Mouse (Mus musculus) CD4-positive helper T cell, adult 2 months (primary cell): Measurements from ENCODE around the gene Cldn14.

ENCODE experiments used
- DNase-seq: peaks from one replicate; pipeline ENCODE4 v3.0.0-alpha.2; 2012; ENCODE audit warnings: low read depth, missing footprints, low spot score

The Cldn14 gene

GRCm38 (mm10) chr16:93913881-93914576 is 94.6 kb downstream of the Cldn14 start:
- peak; percentile 75 for DNase-seq

DNA sequence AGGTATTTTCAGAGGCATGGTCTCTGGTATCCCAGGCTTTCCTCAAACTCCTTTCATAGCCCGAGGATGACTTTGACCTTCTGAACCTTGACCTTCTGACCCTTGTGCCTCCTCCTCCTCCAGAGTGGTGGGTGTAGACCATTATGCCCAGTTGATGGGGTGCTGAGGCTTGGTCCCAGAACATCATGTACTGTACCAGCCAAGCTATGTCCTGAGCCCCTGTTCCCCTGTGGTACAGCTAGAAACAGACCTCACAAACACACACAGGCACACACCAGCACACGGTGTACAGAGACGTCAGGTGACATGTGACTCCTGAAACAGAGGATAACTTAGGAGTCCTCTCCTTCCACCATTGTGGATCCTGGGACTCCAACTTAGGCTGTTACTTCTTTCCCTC is 95.8 kb downstream of the Cldn14 start:
- no peak for DNase-seq

- no peak for DNase-seq
Measured at GRCm38 (mm10) chr16:93912158-93912557, 96.5 kb downstream of the Cldn14 start.

- no peak for DNase-seq
Measured at GRCm38 (mm10) chr16:93910735-93911665, 97.6 kb downstream of the Cldn14 start.

DNA sequence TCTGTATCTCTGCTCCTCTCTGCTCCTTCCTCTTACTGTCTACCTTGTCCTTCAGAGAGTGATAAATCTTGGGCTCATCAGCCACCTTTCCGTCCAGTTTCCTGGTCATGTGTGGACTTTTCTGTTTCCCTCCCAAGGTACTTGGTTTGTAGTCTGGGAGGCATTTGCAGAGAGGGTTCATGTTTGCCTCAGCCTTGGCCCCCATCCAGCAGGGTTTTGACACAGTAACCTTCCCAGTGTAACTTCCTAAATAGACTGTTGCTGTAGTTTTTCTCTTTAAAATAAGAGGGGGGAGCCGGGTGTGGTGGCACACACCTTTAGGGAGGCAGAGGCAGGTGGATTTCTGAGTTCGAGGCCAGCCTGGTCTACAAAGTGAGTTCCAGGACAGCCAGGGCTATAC is 98.7 kb downstream of the Cldn14 start:
- no peak for DNase-seq

DNA sequence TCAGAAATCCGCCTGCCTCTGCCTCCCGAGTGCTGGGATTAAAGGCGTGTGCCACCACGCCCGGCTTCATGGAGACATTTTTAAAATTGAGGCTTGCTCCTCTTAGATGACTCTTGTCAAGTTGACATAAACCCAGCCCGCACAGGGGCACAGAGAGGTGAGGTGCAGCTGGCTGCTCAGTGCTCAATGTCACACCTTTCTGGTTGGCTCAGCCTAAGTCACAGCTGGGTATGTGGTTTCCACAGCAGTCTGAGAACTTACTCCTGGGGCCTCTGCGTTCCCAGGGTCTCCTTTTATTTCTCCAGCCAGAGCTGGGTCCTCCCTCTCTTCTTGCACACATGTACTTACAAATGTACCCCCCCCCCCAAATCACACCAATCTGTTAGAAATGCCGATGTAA is 100.4 kb downstream of the Cldn14 start:
- peak; percentile 34 for DNase-seq

GRCm38 (mm10) chr16:93907761-93908160 is 100.9 kb downstream of the Cldn14 start:
- DNase-seq, result peak; percentile 64

- peak; percentile 56 for DNase-seq
Measured at GRCm38 (mm10) chr16:93906156-93907014, 102.3 kb downstream of the Cldn14 start.

DNA sequence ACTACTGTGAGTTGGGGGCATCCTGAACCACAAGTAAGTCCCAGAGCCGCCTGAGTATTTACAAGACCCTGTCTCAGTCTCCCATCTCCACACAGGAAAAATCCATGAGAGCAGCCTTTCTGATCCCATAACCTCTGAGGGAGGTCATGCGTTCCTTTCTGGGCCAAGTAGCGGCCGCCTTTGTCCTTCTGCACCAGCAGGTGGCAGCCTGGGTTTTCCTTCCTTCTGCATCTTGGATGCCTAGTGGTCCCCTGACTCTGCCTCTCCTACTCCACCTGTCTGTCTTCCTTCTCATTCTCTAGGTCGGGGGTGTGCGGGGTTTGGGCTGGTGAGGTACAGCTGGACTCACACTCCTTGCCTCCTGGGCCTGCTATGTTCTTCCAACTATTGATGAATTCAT is 105.6 kb downstream of the Cldn14 start:
- DNase-seq, result peak; percentile 23

DNA sequence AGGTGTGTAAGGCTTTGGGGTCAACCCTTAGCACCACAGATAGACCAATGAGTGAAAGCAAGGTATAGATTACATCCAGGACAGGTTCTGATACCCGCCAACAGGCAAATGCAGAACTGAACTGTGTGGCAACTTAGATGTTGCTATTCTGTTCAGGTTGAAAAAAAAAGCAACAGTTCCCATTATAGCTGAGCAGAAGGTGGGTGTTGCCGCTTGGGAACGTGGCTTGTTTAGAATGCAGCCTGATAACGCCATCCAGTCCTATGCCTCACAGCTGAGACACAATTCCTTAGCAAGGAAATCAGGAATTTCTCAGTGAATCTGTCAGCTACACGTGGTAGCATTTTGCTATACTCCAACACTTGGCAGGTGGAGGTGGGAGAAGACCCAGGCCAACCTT is 115.4 kb downstream of the Cldn14 start:
- DNase-seq, result no peak

GRCm38 (mm10) chr16:93890948-93891604 is 117.6 kb downstream of the Cldn14 start:
- DNase-seq, result peak; percentile 34

DNA sequence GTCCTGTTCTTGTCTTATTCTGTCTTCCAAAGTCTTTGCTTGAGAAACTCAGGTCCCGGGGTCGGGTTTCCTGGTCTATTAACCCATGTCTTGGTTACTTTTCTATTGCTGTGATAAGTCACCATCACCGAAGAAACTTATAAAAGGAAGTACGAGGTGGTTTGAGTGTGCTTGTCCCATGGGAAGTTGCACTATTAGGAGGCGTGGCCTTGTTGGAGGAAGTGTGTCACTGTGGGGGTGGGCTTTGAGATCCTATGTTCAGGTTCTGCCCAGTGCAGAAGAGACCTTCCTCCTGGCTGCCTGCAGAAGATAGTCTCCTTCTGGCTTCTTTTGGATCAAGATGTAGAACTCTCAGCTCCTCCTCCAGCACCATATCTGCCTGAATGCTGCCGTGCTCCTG is 120.2 kb downstream of the Cldn14 start:
- DNase-seq, result no peak

- DNase-seq, result no peak
Measured at GRCm38 (mm10) chr16:93884722-93885113, 123.9 kb downstream of the Cldn14 start.

DNA sequence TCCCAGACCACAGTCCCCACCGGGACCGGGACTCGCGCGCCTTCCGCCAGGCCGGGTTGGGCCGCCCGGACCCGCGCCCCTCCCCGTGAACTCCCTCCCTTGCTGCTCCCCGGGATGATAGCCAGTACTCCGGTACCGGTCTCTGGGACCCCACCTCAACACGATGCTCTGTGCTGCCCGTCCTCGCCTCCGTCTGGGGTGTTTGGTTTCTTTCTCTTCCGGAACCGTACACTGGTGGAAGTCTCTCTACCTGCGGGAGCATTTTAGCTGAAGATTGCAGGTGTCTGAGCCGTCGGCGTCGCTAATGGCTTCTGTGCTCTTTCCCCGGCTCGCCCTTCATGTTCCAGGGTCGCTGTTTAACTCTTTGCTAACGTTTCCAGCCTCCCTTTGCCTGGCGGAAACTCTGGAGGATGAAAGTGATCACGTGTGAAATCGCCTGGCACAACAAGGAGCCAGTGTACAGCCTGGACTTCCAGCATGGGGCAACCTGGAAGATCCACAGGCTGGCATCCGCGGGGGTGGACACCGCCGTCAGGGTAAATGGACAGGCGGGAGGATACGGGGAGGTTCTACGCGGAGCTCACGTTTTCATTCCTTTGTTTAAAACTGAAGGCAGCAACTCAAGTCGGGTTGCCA is 124.4 kb downstream of the Cldn14 start:
- no peak for DNase-seq

DNA sequence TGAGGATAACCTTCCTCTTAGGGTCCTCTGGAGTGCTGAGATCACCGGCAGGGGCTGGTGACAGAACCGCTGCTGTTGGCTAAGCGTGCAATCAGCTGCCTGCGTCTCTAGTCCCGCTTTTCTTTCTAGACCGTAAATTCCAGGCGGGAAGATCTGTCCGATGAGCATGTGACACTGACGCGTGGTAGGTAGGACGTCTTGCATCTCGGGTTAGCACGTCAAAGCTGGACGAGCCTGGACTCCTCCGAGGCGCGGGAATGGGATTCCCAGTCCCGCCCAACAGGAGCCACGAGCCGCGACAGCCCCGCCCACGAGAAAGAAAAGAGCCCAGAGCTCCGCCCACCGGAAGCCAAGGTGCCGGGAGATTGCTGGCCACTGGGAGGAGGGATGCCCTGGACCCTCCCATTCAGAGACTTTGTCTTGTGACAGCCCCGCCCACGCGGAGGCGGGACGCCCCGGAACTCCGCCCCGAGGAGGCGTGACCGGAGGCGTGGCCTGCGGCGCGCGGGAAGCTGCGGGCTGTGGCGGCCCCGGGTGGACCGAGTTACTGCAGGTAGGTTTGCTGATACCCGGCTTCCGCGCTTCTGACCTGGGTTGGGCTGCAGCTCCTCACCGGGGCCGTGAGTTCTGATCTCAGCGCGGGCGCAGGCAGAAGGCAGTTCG is 125.1 kb downstream of the Cldn14 start, which contains the start of gene Chaf1b:
Gene Chaf1b (plus strand): TSS at position 479 of the 663 bp plus-strand sequence.
- DNase-seq, result peak; percentile 97

DNA sequence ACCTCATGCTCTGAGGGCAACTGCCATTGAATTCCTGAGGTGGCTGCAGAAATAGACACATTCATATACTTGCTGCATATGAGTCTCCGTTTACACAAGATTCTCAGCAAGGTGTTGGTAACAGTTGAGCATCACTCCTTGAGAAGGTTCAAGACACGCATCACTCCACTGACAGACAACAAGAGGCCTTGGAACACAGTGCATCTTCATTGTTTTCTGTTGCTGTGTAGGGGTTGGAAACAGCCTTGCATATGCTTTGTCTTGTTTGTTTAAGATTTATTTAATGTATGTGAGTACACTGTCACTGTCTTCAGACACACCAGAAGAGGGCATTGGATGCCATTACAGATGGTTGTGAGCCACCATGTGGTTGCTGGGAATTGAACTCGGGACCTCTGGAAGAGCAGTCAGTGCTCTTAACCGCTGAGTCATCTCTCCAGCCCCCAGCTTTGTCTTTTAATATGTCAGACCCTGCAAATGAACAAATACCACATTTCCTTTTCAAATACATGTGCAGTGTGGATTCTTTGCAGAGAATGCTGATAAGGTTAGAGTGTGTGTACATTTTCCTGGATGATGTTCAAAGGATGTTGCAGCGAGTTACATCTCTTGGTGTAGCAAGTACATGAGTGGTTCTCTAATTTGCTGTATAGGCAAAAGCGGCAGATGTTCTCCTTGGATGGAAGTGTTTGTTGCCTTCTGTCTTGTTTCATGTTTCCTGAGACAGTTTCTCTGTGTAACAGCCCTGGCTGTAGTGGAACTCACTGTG is 130.8 kb downstream of the Cldn14 start:
- DNase-seq, result no peak

GRCm38 (mm10) chr16:93874841-93875240 is 133.8 kb downstream of the Cldn14 start:
- DNase-seq, result no peak
